Mouse (Mus musculus) embryonic facial prominence, embryonic 13.5 days (tissue): Measurements from ENCODE around the gene Gnb5. TPM values are rescaled to one million over a fixed set of nuclear protein-coding genes. Genes with fewer than 3 reads are reported as not detected.

Experiments used
- ATAC-seq: fragments of 200-750 bp; cut with Nextera tagmentation; 2 replicates; pipeline ENCODE4 v1.8.0; 2017; ENCODE audit warnings: low read depth; ENCODE audit not compliant: insufficient number of reproducible peaks, insufficient read depth, low FRiP score, low TSS enrichment
- H3K27ac ChIP-seq: fragments of 300-500 bp; sonication (generic); 2 replicates; pipeline ENCODE4 v1.5.1; 2015; ENCODE audit warnings: moderate library complexity, mild to moderate bottlenecking, inconsistent platforms
- H3K27me3 ChIP-seq: fragments of 300-500 bp; sonication (generic); 2 replicates; pipeline ENCODE4 v1.6.1; 2015; ENCODE audit warnings: mild to moderate bottlenecking, inconsistent platforms
- H3K36me3 ChIP-seq: fragments of 300-500 bp; sonication (generic); 2 replicates; pipeline ENCODE4 v1.6.1; 2015; ENCODE audit warnings: mild to moderate bottlenecking, inconsistent platforms
- H3K4me1 ChIP-seq: fragments of 300-500 bp; sonication (generic); 2 replicates; pipeline ENCODE4 v1.6.1; 2015; ENCODE audit warnings: inconsistent platforms
- H3K4me2 ChIP-seq: fragments of 300-500 bp; sonication (generic); 2 replicates; pipeline ENCODE4 v1.6.1; 2015; ENCODE audit warnings: moderate library complexity, mild to moderate bottlenecking, inconsistent platforms
- H3K4me3 ChIP-seq: fragments of 300-500 bp; sonication (generic); 2 replicates; pipeline ENCODE4 v1.5.1; 2015; ENCODE audit warnings: mild to moderate bottlenecking, inconsistent platforms
- H3K9ac ChIP-seq: fragments of 300-500 bp; sonication (generic); 2 replicates; pipeline ENCODE4 v1.6.1; 2015; ENCODE audit warnings: mild to moderate bottlenecking, inconsistent platforms
- H3K9me3 ChIP-seq: fragments of 300-500 bp; sonication (generic); 2 replicates; pipeline ENCODE4 v1.6.1; 2016; ENCODE audit warnings: inconsistent platforms
- WGBS: fragments of 180-500 bp; shearing (Covaris S2); methylation state at CpG from one replicate; pipeline ENCODE4 v1.1.7; 2015; ENCODE audit warnings: mixed read lengths; 5-methylcytosine and 5-hydroxymethylcytosine counted together
- polyA plus RNA-seq: library from polyadenylated mRNA; unstranded; fragments of >200 nt; fragmentation: Nextera tagmentation; extraction: Ambion mirVana; gene quantifications from 2 replicates; pipeline ENCODE4 v1.2.1, GENCODE M21; 2015

The Gnb5 gene
- polyA plus RNA-seq, 1 experiment from 2014 or later = 33.4 TPM

GRCm38 (mm10) chr9:75307015-75307414 is 927 bp downstream of the Gnb5 start:
- ATAC-seq = no peak
- no peak overlapping the region for H3K27ac ChIP-seq
- H3K9me3 ChIP-seq = no peaks in the 10 kb centered on the region
- no peak overlapping the region for H3K4me3 ChIP-seq
- H3K27me3 ChIP-seq = no peaks in the 10 kb centered on the region
- 87% methylated on average over 5 of the region's 5 CpGs for WGBS
- no peak overlapping the region for H3K4me2 ChIP-seq
- no peak overlapping the region for H3K9ac ChIP-seq
- H3K4me1 ChIP-seq = no peaks in the 10 kb centered on the region
- no peaks in the 10 kb centered on the region for H3K36me3 ChIP-seq

GRCm38 (mm10) chr9:75308621-75309020 is 2.5 kb downstream of the Gnb5 start:
- no peak overlapping the region for H3K27ac ChIP-seq
- peaks cover 4% of the 10 kb centered on the region; the same call in 1 of the 2 replicates for H3K4me1 ChIP-seq
- ATAC-seq = no peak
- H3K4me2 ChIP-seq = no peak overlapping the region
- H3K9ac ChIP-seq = no peak overlapping the region
- no peaks in the 10 kb centered on the region for H3K36me3 ChIP-seq
- no peak overlapping the region for H3K4me3 ChIP-seq
- no peaks in the 10 kb centered on the region for H3K27me3 ChIP-seq
- 53% methylated on average over 5 of the region's 5 CpGs for WGBS
- H3K9me3 ChIP-seq = no peaks in the 10 kb centered on the region

- no peaks in the 10 kb centered on the region for H3K36me3 ChIP-seq
- peaks cover 17% of the 10 kb centered on the region for H3K4me1 ChIP-seq
- no peak overlapping the region for H3K4me2 ChIP-seq
- H3K27me3 ChIP-seq = no peaks in the 10 kb centered on the region
- WGBS = 16% methylated on average over 4 of the region's 4 CpGs
- ATAC-seq = no peak
- H3K27ac ChIP-seq = no peak overlapping the region
- H3K9ac ChIP-seq = no peak overlapping the region
- H3K9me3 ChIP-seq = no peaks in the 10 kb centered on the region
- no peak overlapping the region for H3K4me3 ChIP-seq
Measured at GRCm38 (mm10) chr9:75312008-75312407, 5.9 kb downstream of the Gnb5 start.

GRCm38 (mm10) chr9:75313138-75313831 is 7.2 kb downstream of the Gnb5 start:
- Histone ChIP-seq H3K9me3 (no peaks in the 10 kb centered on the region), H3K36me3 (no peaks in the 10 kb centered on the region), H3K27me3 (no peaks in the 10 kb centered on the region), H3K4me1 (peaks cover 17% of the 10 kb centered on the region), H3K9ac (peak overlapping the region; percentile 81), H3K27ac (peak overlapping the region; percentile 88; the same call in 1 of the 2 replicates), H3K4me3 (peak overlapping the region; percentile 76), H3K4me2 (peak overlapping the region; percentile 86)
- whole genome bisulfite sequencing = 36% methylated on average over 11 of the region's 11 CpGs
- no peak for ATAC-seq

GRCm38 (mm10) chr9:75313832-75314516 is 7.9 kb downstream of the Gnb5 start:
- peak overlapping the region; percentile 86 for H3K4me2 ChIP-seq
- ATAC-seq = peak; percentile 86
- under 1% methylated on average over 52 of the region's 52 CpGs for WGBS
- H3K27ac ChIP-seq = peak overlapping the region; percentile 88
- peak overlapping the region; percentile 76 for H3K4me3 ChIP-seq
- H3K36me3 ChIP-seq = no peaks in the 10 kb centered on the region
- no peaks in the 10 kb centered on the region for H3K9me3 ChIP-seq
- H3K4me1 ChIP-seq = peaks cover 23% of the 10 kb centered on the region
- H3K9ac ChIP-seq = peak overlapping the region; percentile 81
- no peaks in the 10 kb centered on the region for H3K27me3 ChIP-seq

GRCm38 (mm10) chr9:75314517-75315105 is 8.5 kb downstream of the Gnb5 start:
- no peak for ATAC-seq

GRCm38 (mm10) chr9:75315238-75315637 is 9.2 kb downstream of the Gnb5 start:
- Histone ChIP-seq H3K27me3 (no peaks in the 10 kb centered on the region), H3K9me3 (no peaks in the 10 kb centered on the region), H3K4me2 (peak overlapping the region; percentile 86), H3K4me1 (peaks cover 27% of the 10 kb centered on the region), H3K36me3 (no peaks in the 10 kb centered on the region), H3K27ac (0 out of 2 replicates have a peak overlapping the region, but pooled peaks have one; percentile 88), H3K9ac (peak overlapping the region; percentile 81; the same call in 1 of the 2 replicates), H3K4me3 (peak overlapping the region; percentile 76)
- 61% methylated on average over 3 of the region's 3 CpGs for WGBS
- no peak for ATAC-seq

More at GRCm38 (mm10) chr9:75314517-75315105, 8.5 kb downstream of the Gnb5 start:
- Histone ChIP-seq H3K36me3 (no peaks in the 10 kb centered on the region), H3K4me3 (peak overlapping the region; percentile 76), H3K4me1 (peaks cover 27% of the 10 kb centered on the region), H3K9me3 (no peaks in the 10 kb centered on the region), H3K27ac (peak overlapping the region; percentile 88), H3K27me3 (no peaks in the 10 kb centered on the region), H3K4me2 (peak overlapping the region; percentile 86), H3K9ac (peak overlapping the region; percentile 81)
- 2% methylated on average over 22 of the region's 22 CpGs for WGBS

- no peak overlapping the region for H3K9ac ChIP-seq
- 0 out of 2 replicates have a peak, but pooled peaks cover 3% of the 10 kb centered on the region for H3K36me3 ChIP-seq
- H3K4me1 ChIP-seq = peaks cover 27% of the 10 kb centered on the region
- no peak overlapping the region for H3K27ac ChIP-seq
- 85% methylated on average over 6 of the region's 6 CpGs for WGBS
- H3K4me3 ChIP-seq = no peak overlapping the region
- H3K9me3 ChIP-seq = no peaks in the 10 kb centered on the region
- H3K4me2 ChIP-seq = no peak overlapping the region
- H3K27me3 ChIP-seq = no peaks in the 10 kb centered on the region
- no peak for ATAC-seq
Measured at GRCm38 (mm10) chr9:75316771-75317170, 10.7 kb downstream of the Gnb5 start.

- H3K4me3 ChIP-seq = no peak overlapping the region
- no peaks in the 10 kb centered on the region for H3K27me3 ChIP-seq
- 93% methylated on average over 2 of the region's 2 CpGs for WGBS
- no peak overlapping the region for H3K27ac ChIP-seq
- H3K4me1 ChIP-seq = peaks cover 27% of the 10 kb centered on the region
- ATAC-seq = no peak
- H3K9ac ChIP-seq = no peak overlapping the region
- no peaks in the 10 kb centered on the region for H3K9me3 ChIP-seq
- H3K4me2 ChIP-seq = no peak overlapping the region
- 0 out of 2 replicates have a peak, but pooled peaks cover 3% of the 10 kb centered on the region for H3K36me3 ChIP-seq
Measured at GRCm38 (mm10) chr9:75318196-75318595, 12.1 kb downstream of the Gnb5 start.

- no peak overlapping the region for H3K4me2 ChIP-seq
- peaks cover 21% of the 10 kb centered on the region for H3K4me1 ChIP-seq
- no peak for ATAC-seq
- H3K27me3 ChIP-seq = no peaks in the 10 kb centered on the region
- H3K9ac ChIP-seq = no peak overlapping the region
- peak overlapping the region; percentile 28; the same call in 1 of the 2 replicates for H3K27ac ChIP-seq
- H3K36me3 ChIP-seq = 0 out of 2 replicates have a peak, but pooled peaks cover 3% of the 10 kb centered on the region
- 55% methylated on average over 3 of the region's 3 CpGs for WGBS
- H3K4me3 ChIP-seq = no peak overlapping the region
- H3K9me3 ChIP-seq = no peaks in the 10 kb centered on the region
Measured at GRCm38 (mm10) chr9:75319365-75319764, 13.3 kb downstream of the Gnb5 start.

GRCm38 (mm10) chr9:75322099-75322885 is 16.2 kb downstream of the Gnb5 start:
- Histone ChIP-seq H3K27ac (no peak overlapping the region), H3K27me3 (no peaks in the 10 kb centered on the region), H3K9ac (no peak overlapping the region), H3K36me3 (peaks cover 17% of the 10 kb centered on the region), H3K4me3 (no peak overlapping the region), H3K4me2 (no peak overlapping the region), H3K4me1 (peaks cover 10% of the 10 kb centered on the region; the same call in 1 of the 2 replicates), H3K9me3 (no peaks in the 10 kb centered on the region)
- 71% methylated on average over 13 of the region's 13 CpGs for WGBS
- ATAC-seq = no peak
